ENCODE assay signal across 11 mouse cellular contexts in genomic region chr11:99065353-99065752, GRCm38 (mm10). TPM values are rescaled to one million over a fixed set of nuclear protein-coding genes. Genes with fewer than 3 reads are reported as not detected.
DNase-seq lines count a peak whose midpoint lies in the region; ATAC-seq and TF ChIP-seq lines count a peak whose summit lies in the region.
"Had no signal": no experiment of that assay in that cellular context is flagged by ENCODE, and none has a peak within 500 bp of the region (broad histone marks: within the 10 kb centered on the region; RNA-seq: fewer than 3 reads in every experiment).

No protein-coding gene starts in this region.

- no peaks in the 10 kb centered on the region for H3K36me3 ChIP-seq in heart, adult 2 months (ENCODE audit: control insufficient read depth, insufficient read depth, low read length)
- H3K36me3 ChIP-seq in lung, embryonic 16.5 days (ENCODE audit: control insufficient read depth, insufficient read depth, low read length) = no peaks in the 10 kb centered on the region
- H3K36me3 ChIP-seq in intestine, postnatal 0 days (ENCODE audit: control insufficient read depth, insufficient read depth) = no peaks in the 10 kb centered on the region
- no peaks in the 10 kb centered on the region for H3K36me3 ChIP-seq in stomach, embryonic 16.5 days (ENCODE audit: control insufficient read depth, insufficient read depth, low read length)
- H3K36me3 ChIP-seq: stomach, embryonic 15.5 days had no signal

- H3K27me3 ChIP-seq in heart, adult 2 months (ENCODE audit: control insufficient read depth, insufficient read depth, low read length) = no peaks in the 10 kb centered on the region
- H3K27me3 ChIP-seq in lung, embryonic 16.5 days (ENCODE audit: control insufficient read depth, insufficient read depth, low read depth, low read length) = no peaks in the 10 kb centered on the region
- H3K27me3 ChIP-seq in intestine, postnatal 0 days (replicated peaks; ENCODE audit: control insufficient read depth, insufficient read depth, low read length) = no peaks in the 10 kb centered on the region
- H3K27me3 ChIP-seq in stomach, embryonic 16.5 days (ENCODE audit: control insufficient read depth, insufficient read depth, low read length) = no peaks in the 10 kb centered on the region
- H3K27me3 ChIP-seq: forebrain, embryonic 13.5 days; stomach, embryonic 15.5 days had no signal

- no peak overlapping the region for H3K4me2 ChIP-seq in lung, embryonic 16.5 days (ENCODE audit: low read depth, low read length)
- no peak overlapping the region for H3K4me2 ChIP-seq in intestine, postnatal 0 days (replicated peaks; ENCODE audit: low read depth)
- no peak overlapping the region for H3K4me2 ChIP-seq in stomach, embryonic 16.5 days (ENCODE audit: low read depth, low read length)
- H3K4me2 ChIP-seq: forebrain, embryonic 13.5 days; stomach, embryonic 15.5 days had no signal

- ATAC-seq in lung, embryonic 16.5 days (ENCODE audit: low read depth) = no peak
- 0 out of 2 replicates have a peak, but pooled peaks have one; percentile 1 for ATAC-seq in intestine, postnatal 0 days
- ATAC-seq in stomach, embryonic 16.5 days (ENCODE audit: insufficient read depth, low FRiP score) = no peak
- ATAC-seq: hindbrain, embryonic 16.5 days had no signal

- intact Hi-C loops in heart, adult 2 months (cut with DNase I) = loop anchor here (5.0 kb wide), 1 partner anchor 57 kb away; no protein-coding TSS in a partner anchor
- intact Hi-C loops in heart, postnatal 10 days (cut with DNase I) = no loop called here

- no peak for TF ChIP-seq POLR2A in heart, adult 2 months (IDR thresholded peaks at IDR 0.05; ENCODE audit: insufficient read depth, low read depth, low read length)

- H3K27ac ChIP-seq in heart, adult 2 months = peak overlapping the region; percentile 11
- H3K27ac ChIP-seq in lung, embryonic 16.5 days (ENCODE audit: low read length) = peak overlapping the region; percentile 12; the same call in 1 of the 2 replicates
- no peak overlapping the region for H3K27ac ChIP-seq in intestine, postnatal 0 days (ENCODE audit: low read depth, low read length)
- H3K27ac ChIP-seq in stomach, embryonic 16.5 days (ENCODE audit: low read length) = peak overlapping the region; percentile 39; the same call in 1 of the 2 replicates
- H3K27ac ChIP-seq: forebrain, embryonic 13.5 days; stomach, embryonic 15.5 days had no signal

- no peak overlapping the region for H3K9ac ChIP-seq in heart, adult 2 months (ENCODE audit: low read depth, low read length)
- H3K9ac ChIP-seq in lung, embryonic 16.5 days (ENCODE audit: low read length) = no peak overlapping the region
- no peak overlapping the region for H3K9ac ChIP-seq in intestine, postnatal 0 days (ENCODE audit: low read depth, low read length)
- no peak overlapping the region for H3K9ac ChIP-seq in stomach, embryonic 16.5 days (ENCODE audit: low read length)
- H3K9ac ChIP-seq: forebrain, embryonic 13.5 days; stomach, embryonic 15.5 days had no signal

- H3K79me2 ChIP-seq in heart, adult 2 months (replicated peaks; ENCODE audit: control insufficient read depth, insufficient read depth, low read length) = no peaks in the 10 kb centered on the region

- TF ChIP-seq EP300 in heart, adult 2 months (IDR thresholded peaks at IDR 0.05; ENCODE audit: insufficient read depth, low read depth, low read length) = no peak

- no peak for DNase-seq in heart, adult 2 months
- DNase-seq in heart, postnatal 10 days = no peak
- no peak for DNase-seq in lung, postnatal 14 days
- DNase-seq in c-Kit-positive CD71-positive TER-119-positive erythroid progenitor cells, embryonic 14.5 days (ENCODE audit: low spot score) = no peak
- DNase-seq in right cerebral cortex, postnatal 25 days = no peak

- H3K4me3 ChIP-seq in heart, adult 2 months = no peak overlapping the region
- no peak overlapping the region for H3K4me3 ChIP-seq in lung, embryonic 16.5 days (ENCODE audit: low read length)
- H3K4me3 ChIP-seq in intestine, postnatal 0 days (ENCODE audit: low read depth, low read length) = no peak overlapping the region
- H3K4me3 ChIP-seq in stomach, embryonic 16.5 days (replicated peaks; ENCODE audit: low read length) = no peak overlapping the region
- H3K4me3 ChIP-seq: forebrain, embryonic 13.5 days; stomach, embryonic 15.5 days had no signal

- no peaks in the 10 kb centered on the region for H3K9me3 ChIP-seq in lung, embryonic 16.5 days (ENCODE audit: control insufficient read depth, low read length)
- no peaks in the 10 kb centered on the region for H3K9me3 ChIP-seq in intestine, postnatal 0 days (ENCODE audit: control insufficient read depth)
- H3K9me3 ChIP-seq in stomach, embryonic 16.5 days (replicated peaks; ENCODE audit: control insufficient read depth, low read length) = no peaks in the 10 kb centered on the region
- H3K9me3 ChIP-seq: forebrain, embryonic 13.5 days; stomach, embryonic 15.5 days had no signal

- WGBS in heart, adult 2 months = 69% methylated on average over 3 of the region's 3 CpGs
- WGBS in lung, embryonic 16.5 days = 68% methylated on average over 3 of the region's 3 CpGs
- 64% methylated on average over 3 of the region's 3 CpGs for WGBS in intestine, postnatal 0 days
- WGBS in stomach, embryonic 16.5 days = 73% methylated on average over 3 of the region's 3 CpGs

- peaks cover 2% of the 10 kb centered on the region for H3K4me1 ChIP-seq in heart, adult 2 months (ENCODE audit: control insufficient read depth, insufficient read depth, low read length)
- peaks cover 3% of the 10 kb centered on the region; the same call in 1 of the 2 replicates for H3K4me1 ChIP-seq in lung, embryonic 16.5 days (replicated peaks; ENCODE audit: control insufficient read depth, insufficient read depth, low read length)
- peaks cover 3% of the 10 kb centered on the region; the same call in 1 of the 2 replicates for H3K4me1 ChIP-seq in intestine, postnatal 0 days (replicated peaks; ENCODE audit: control insufficient read depth, insufficient read depth, low read length)
- H3K4me1 ChIP-seq in stomach, embryonic 16.5 days (ENCODE audit: control insufficient read depth, insufficient read depth, low read length) = peaks cover 7% of the 10 kb centered on the region
- H3K4me1 ChIP-seq: forebrain, embryonic 13.5 days had no signal

- no peak for TF ChIP-seq CTCF in heart, adult 2 months (IDR thresholded peaks at IDR 0.05)
- TF ChIP-seq CTCF in intestine, postnatal 0 days (IDR thresholded peaks at IDR 0.05; ENCODE audit: low read depth) = peak; percentile 52

RNA-seq across cellular contexts. Expression of gene Tns4, which starts 23.8 kb away (rescaled TPM):
- total RNA-seq in heart, adult 2 months (2021) = under 1 TPM; 0.16 to 0.23 TPM
- 0.49 and 1.1 TPM in 2 replicates for polyA plus RNA-seq in heart, adult 2 months (2012; rRNA removed)
- total RNA-seq in heart, postnatal 10 days (2021) = under 1 TPM; 0.12 TPM
- polyA plus RNA-seq in lung, embryonic 16.5 days (2015; fragmentation: Nextera tagmentation; extraction: Ambion mirVana) = 0.19 and 0.39 TPM in 2 replicates
- 0.39 and 0.53 TPM in 2 replicates for polyA plus RNA-seq in intestine, postnatal 0 days (2015; fragmentation: Nextera tagmentation; extraction: Ambion mirVana)
- 1.8 and 2.4 TPM in 2 replicates for polyA plus RNA-seq in stomach, embryonic 16.5 days (2015; fragmentation: Nextera tagmentation; extraction: Ambion mirVana)
- polyA plus RNA-seq: forebrain, embryonic 13.5 days had no signal

RNA-seq across cellular contexts. Expression of gene Igfbp4, which starts 24.3 kb away (rescaled TPM):
- total RNA-seq in heart, adult 2 months (2021) = 10 to 100 TPM; 81.8 to 84.2 TPM
- 163 and 216 TPM in 2 replicates for polyA plus RNA-seq in heart, adult 2 months (2012; rRNA removed)
- total RNA-seq in heart, postnatal 10 days (2021) = 100 to 1,000 TPM; 192 to 218 TPM
- polyA plus RNA-seq in lung, embryonic 16.5 days (2015; fragmentation: Nextera tagmentation; extraction: Ambion mirVana) = 498 TPM in 2 replicates
- 174 and 176 TPM in 2 replicates for polyA plus RNA-seq in intestine, postnatal 0 days (2015; fragmentation: Nextera tagmentation; extraction: Ambion mirVana)
- polyA plus RNA-seq in stomach, embryonic 16.5 days (2015; fragmentation: Nextera tagmentation; extraction: Ambion mirVana) = 411 and 440 TPM in 2 replicates

RNA-seq across cellular contexts. Expression of gene Top2a, which starts 41.4 kb away (rescaled TPM):
- 1 to 10 TPM; 1.4 to 2.3 TPM for total RNA-seq in heart, adult 2 months (2021)
- 0.27 and 0.56 TPM in 2 replicates for polyA plus RNA-seq in heart, adult 2 months (2012; rRNA removed)
- 10 to 100 TPM; 53.3 to 57.0 TPM for total RNA-seq in heart, postnatal 10 days (2021)
- 257 and 270 TPM in 2 replicates for polyA plus RNA-seq in lung, embryonic 16.5 days (2015; fragmentation: Nextera tagmentation; extraction: Ambion mirVana)
- polyA plus RNA-seq in intestine, postnatal 0 days (2015; fragmentation: Nextera tagmentation; extraction: Ambion mirVana) = 40.9 and 41.8 TPM in 2 replicates
- 186 and 188 TPM in 2 replicates for polyA plus RNA-seq in stomach, embryonic 16.5 days (2015; fragmentation: Nextera tagmentation; extraction: Ambion mirVana)

Comparison
In these comparisons a context has a peak if more than half of its experiments do, and no peak if none do; other contexts are left out.
1. RNA of gene Top2a, which starts 41.4 kb away (polyA plus RNA-seq): 257 to 270 TPM in lung, embryonic 16.5 days, 186 to 188 TPM in stomach, embryonic 16.5 days and 40.9 to 41.8 TPM in intestine, postnatal 0 days; 0.27 to 0.56 TPM in heart, adult 2 months; every median in the first group is over 10 times any median in the second.